Mouse (Mus musculus): Measurements from ENCODE around the gene Snx27. TPM values are rescaled to one million over a fixed set of nuclear protein-coding genes. Genes with fewer than 3 reads are reported as not detected.

Gene Snx27
- polyA plus RNA-seq, 1 experiment, result 19.0 TPM

- Histone ChIP-seq H3K27me3 (ENCODE audit: control insufficient read depth, insufficient read depth, low read length) (no peaks in the 10 kb centered on the region), H3K4me1 (ENCODE audit: control insufficient read depth, insufficient read depth, low read length) (no peaks in the 10 kb centered on the region), H3K27ac (ENCODE audit: control insufficient read depth, insufficient read depth, low read depth, low read length) (no peak overlapping the region), H3K4me3 (ENCODE audit: control insufficient read depth, low read depth, low read length) (no peak overlapping the region), H3K36me3 (ENCODE audit: control insufficient read depth, insufficient read depth, low read length) (no peaks in the 10 kb centered on the region)
- TF ChIP-seq CTCF (IDR thresholded peaks at IDR 0.05; ENCODE audit: control insufficient read depth, insufficient read depth, insufficient replicate concordance, low read depth, low read length), result no peak
- no peak for TF ChIP-seq POLR2A (IDR thresholded peaks at IDR 0.05; ENCODE audit: control insufficient read depth, low read depth, low read length)
These were observed 14.8 kb upstream of the Snx27 start for GRCm38 (mm10) chr3:94597224-94597779.

DNA sequence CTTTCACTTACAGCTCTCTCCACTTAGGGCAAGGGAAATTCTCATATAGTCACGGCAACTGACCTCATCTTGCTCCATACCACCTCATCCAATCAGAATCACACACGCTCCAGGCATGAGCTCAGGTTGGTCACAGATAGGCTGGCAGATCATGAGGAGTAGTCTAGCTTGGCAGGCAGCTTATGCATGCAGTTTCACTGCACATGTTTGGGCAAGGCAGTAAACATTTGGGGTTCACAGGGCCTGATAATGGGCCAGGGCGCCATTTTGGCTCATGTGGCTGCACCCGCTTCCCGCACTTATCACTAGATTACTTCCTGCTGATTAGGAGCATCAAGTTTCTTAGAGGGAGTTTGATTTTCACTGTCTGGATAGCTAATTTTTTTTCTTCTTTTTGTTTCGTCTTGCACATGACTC, 13.4 kb upstream of the Snx27 start:
- Histone ChIP-seq H3K4me1 (ENCODE audit: control insufficient read depth, insufficient read depth, low read length) (no peaks in the 10 kb centered on the region), H3K36me3 (ENCODE audit: control insufficient read depth, insufficient read depth, low read length) (no peaks in the 10 kb centered on the region), H3K27ac (ENCODE audit: control insufficient read depth, insufficient read depth, low read depth, low read length) (no peak overlapping the region), H3K4me3 (ENCODE audit: control insufficient read depth, low read depth, low read length) (no peak overlapping the region), H3K27me3 (ENCODE audit: control insufficient read depth, insufficient read depth, low read length) (no peaks in the 10 kb centered on the region)
- TF ChIP-seq CTCF (IDR thresholded peaks at IDR 0.05; ENCODE audit: control insufficient read depth, insufficient read depth, insufficient replicate concordance, low read depth, low read length) (no peak), POLR2A (IDR thresholded peaks at IDR 0.05; ENCODE audit: control insufficient read depth, low read depth, low read length) (no peak)

- Histone ChIP-seq H3K27me3 (ENCODE audit: control insufficient read depth, insufficient read depth, low read length) (no peaks in the 10 kb centered on the region), H3K36me3 (ENCODE audit: control insufficient read depth, insufficient read depth, low read length) (no peaks in the 10 kb centered on the region), H3K27ac (ENCODE audit: control insufficient read depth, insufficient read depth, low read depth, low read length) (no peak overlapping the region), H3K4me1 (ENCODE audit: control insufficient read depth, insufficient read depth, low read length) (no peaks in the 10 kb centered on the region), H3K4me3 (ENCODE audit: control insufficient read depth, low read depth, low read length) (no peak overlapping the region)
- no peak for TF ChIP-seq POLR2A (IDR thresholded peaks at IDR 0.05; ENCODE audit: control insufficient read depth, low read depth, low read length)
- no peak for TF ChIP-seq CTCF (IDR thresholded peaks at IDR 0.05; ENCODE audit: control insufficient read depth, insufficient read depth, insufficient replicate concordance, low read depth, low read length)
These were observed 8.6 kb upstream of the Snx27 start for GRCm38 (mm10) chr3:94591066-94591465.

DNA sequence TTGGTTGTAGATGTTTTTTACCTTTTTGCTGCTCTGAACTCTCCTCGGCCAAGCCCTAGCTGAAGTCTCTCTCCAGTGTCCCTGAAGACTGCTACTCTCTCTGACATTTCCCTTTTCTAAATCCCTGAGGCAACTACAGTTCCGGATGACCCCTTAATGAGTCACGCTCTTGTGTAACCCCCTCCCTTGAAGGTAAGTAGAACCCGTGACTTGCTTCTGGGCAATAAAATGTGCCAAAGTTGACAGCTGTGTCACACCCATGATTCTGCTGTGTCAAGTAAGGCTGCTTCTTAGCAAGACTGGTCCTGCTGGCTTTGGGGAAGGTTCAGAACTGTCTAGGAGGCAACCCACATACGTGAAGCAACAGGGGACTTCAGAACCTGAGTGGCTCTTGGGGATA, 5.4 kb upstream of the Snx27 start:
- Histone ChIP-seq H3K27me3 (ENCODE audit: control insufficient read depth, insufficient read depth, low read length) (no peaks in the 10 kb centered on the region), H3K27ac (ENCODE audit: control insufficient read depth, insufficient read depth, low read depth, low read length) (no peak overlapping the region), H3K36me3 (ENCODE audit: control insufficient read depth, insufficient read depth, low read length) (no peaks in the 10 kb centered on the region), H3K4me1 (ENCODE audit: control insufficient read depth, insufficient read depth, low read length) (no peaks in the 10 kb centered on the region), H3K4me3 (ENCODE audit: control insufficient read depth, low read depth, low read length) (no peak overlapping the region)
- TF ChIP-seq POLR2A (IDR thresholded peaks at IDR 0.05; ENCODE audit: control insufficient read depth, low read depth, low read length), result no peak
- no peak for TF ChIP-seq CTCF (IDR thresholded peaks at IDR 0.05; ENCODE audit: control insufficient read depth, insufficient read depth, insufficient replicate concordance, low read depth, low read length)

DNA sequence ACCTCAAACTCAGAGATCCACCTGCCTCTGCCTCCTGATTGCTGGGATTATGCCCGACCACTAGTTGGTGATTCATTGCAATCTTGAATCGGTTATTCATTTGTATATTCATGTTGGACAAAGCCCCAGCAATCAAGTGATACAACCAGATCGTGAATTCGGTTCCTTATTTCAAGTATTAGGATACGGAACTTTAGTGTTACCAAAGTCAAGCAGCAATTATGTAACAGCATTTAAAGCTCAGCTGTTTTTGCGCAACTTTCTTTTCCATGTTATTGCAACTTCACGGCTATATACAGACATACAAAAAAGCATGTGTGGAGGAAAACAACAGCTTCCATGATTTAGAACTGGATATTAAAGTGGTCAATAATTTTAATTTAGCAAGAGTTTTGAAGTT, 428 bp upstream of the Snx27 start:
- Histone ChIP-seq H3K27ac (ENCODE audit: control insufficient read depth, insufficient read depth, low read depth, low read length) (no peak overlapping the region), H3K4me3 (ENCODE audit: control insufficient read depth, low read depth, low read length) (peak overlapping the region; percentile 84), H3K27me3 (ENCODE audit: control insufficient read depth, insufficient read depth, low read length) (no peaks in the 10 kb centered on the region), H3K4me1 (ENCODE audit: control insufficient read depth, insufficient read depth, low read length) (peaks cover 8% of the 10 kb centered on the region), H3K36me3 (ENCODE audit: control insufficient read depth, insufficient read depth, low read length) (no peaks in the 10 kb centered on the region; the same call in 1 of the 2 replicates)
- TF ChIP-seq CTCF (IDR thresholded peaks at IDR 0.05; ENCODE audit: control insufficient read depth, insufficient read depth, insufficient replicate concordance, low read depth, low read length) (no peak), POLR2A (IDR thresholded peaks at IDR 0.05; ENCODE audit: control insufficient read depth, low read depth, low read length) (no peak)

- Histone ChIP-seq H3K36me3 (ENCODE audit: control insufficient read depth, insufficient read depth, low read length) (no peaks in the 10 kb centered on the region; the same call in 1 of the 2 replicates), H3K4me3 (ENCODE audit: control insufficient read depth, low read depth, low read length) (peak overlapping the region; percentile 84), H3K4me1 (ENCODE audit: control insufficient read depth, insufficient read depth, low read length) (peaks cover 8% of the 10 kb centered on the region), H3K27me3 (ENCODE audit: control insufficient read depth, insufficient read depth, low read length) (no peaks in the 10 kb centered on the region), H3K27ac (ENCODE audit: control insufficient read depth, insufficient read depth, low read depth, low read length) (peak overlapping the region; percentile 54)
- TF ChIP-seq POLR2A (IDR thresholded peaks at IDR 0.05; ENCODE audit: control insufficient read depth, low read depth, low read length), result no peak
- no peak for TF ChIP-seq CTCF (IDR thresholded peaks at IDR 0.05; ENCODE audit: control insufficient read depth, insufficient read depth, insufficient replicate concordance, low read depth, low read length)
These were observed 592 bp downstream of the Snx27 start for GRCm38 (mm10) chr3:94581793-94582455.

- TF ChIP-seq POLR2A (IDR thresholded peaks at IDR 0.05; ENCODE audit: control insufficient read depth, low read depth, low read length), result no peak
- TF ChIP-seq CTCF (IDR thresholded peaks at IDR 0.05; ENCODE audit: control insufficient read depth, insufficient read depth, insufficient replicate concordance, low read depth, low read length), result no peak
- Histone ChIP-seq H3K4me1 (ENCODE audit: control insufficient read depth, insufficient read depth, low read length) (peaks cover 8% of the 10 kb centered on the region), H3K27ac (ENCODE audit: control insufficient read depth, insufficient read depth, low read depth, low read length) (0 out of 2 replicates have a peak overlapping the region, but pooled peaks have one; percentile 15), H3K4me3 (ENCODE audit: control insufficient read depth, low read depth, low read length) (peak overlapping the region; percentile 84), H3K36me3 (ENCODE audit: control insufficient read depth, insufficient read depth, low read length) (no peaks in the 10 kb centered on the region; the same call in 1 of the 2 replicates), H3K27me3 (ENCODE audit: control insufficient read depth, insufficient read depth, low read length) (no peaks in the 10 kb centered on the region)
These were observed 1.3 kb downstream of the Snx27 start for GRCm38 (mm10) chr3:94581138-94581780.

All from testis, adult 2 months (tissue).